Mouse (Mus musculus): ENCODE measurements around the gene Ier5l. TPM values are rescaled to one million over a fixed set of nuclear protein-coding genes. Genes with fewer than 3 reads are reported as not detected.

Ier5l gene
- polyA plus RNA-seq, 2 experiments = 0.10 to 0.86 TPM

DNA sequence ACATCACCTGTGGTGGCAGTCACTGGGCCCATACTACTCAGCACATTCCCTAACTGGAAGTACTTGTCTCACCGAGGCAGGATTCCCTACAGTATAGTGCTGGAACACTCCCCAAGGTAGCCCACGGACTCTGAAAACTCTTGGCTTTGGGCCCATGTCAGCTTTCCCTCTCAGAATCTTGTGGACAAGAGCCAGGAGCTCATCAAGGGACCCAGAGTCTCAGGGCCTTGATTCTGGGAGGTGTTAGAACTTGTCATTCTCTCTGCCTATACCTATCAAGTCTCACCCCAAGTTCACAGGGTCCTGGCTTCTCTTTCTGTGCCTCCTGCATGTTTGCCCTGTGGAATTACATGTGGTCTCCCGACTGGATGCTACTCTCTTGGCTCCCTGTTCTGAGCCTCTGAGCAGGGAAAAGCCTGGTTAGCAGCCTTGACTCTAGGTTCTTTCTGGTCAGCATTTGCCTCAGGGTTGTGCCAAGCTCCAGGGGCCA is 33.8 kb downstream of the Ier5l start:
- Histone ChIP-seq H3K36me3 (replicated peaks; ENCODE audit: control insufficient read depth, insufficient read depth, low read depth) (peaks cover 56% of the 10 kb centered on the region), H3K4me1 (replicated peaks; ENCODE audit: control insufficient read depth in 2 of 2, insufficient read depth in 2 of 2, low read length in 1 of 2) (peaks cover 6 to 27% of the 10 kb centered on the region in 2 experiments), H3K9me3 (ENCODE audit: control insufficient read depth, low read length) (no peaks in the 10 kb centered on the region), H3K27me3 (ENCODE audit: control insufficient read depth, insufficient read depth, low read length) (no peaks in the 10 kb centered on the region), H3K4me3 (ENCODE audit: insufficient read depth in 1 of 2, low read depth in 2 of 2, low read length in 2 of 2) (no peak overlapping the region), H3K27ac (no peak overlapping the region; the same call in 1 of the 2 replicates), H3K4me2 (ENCODE audit: low read depth) (no peak overlapping the region), H3K9ac (replicated peaks) (no peak overlapping the region)
- DNase-seq (ENCODE audit: low read depth in 3 of 3, low spot score in 3 of 3) (no peak), ATAC-seq (ENCODE audit: insufficient read depth) (no peak; the same call in 1 of the 2 replicates)
- 73% methylated on average over 3 of the region's 3 CpGs for WGBS (ENCODE audit: insufficient replicate concordance)
- no peak for TF ChIP-seq EP300 (IDR thresholded peaks at IDR 0.05; ENCODE audit: low read depth)

DNA sequence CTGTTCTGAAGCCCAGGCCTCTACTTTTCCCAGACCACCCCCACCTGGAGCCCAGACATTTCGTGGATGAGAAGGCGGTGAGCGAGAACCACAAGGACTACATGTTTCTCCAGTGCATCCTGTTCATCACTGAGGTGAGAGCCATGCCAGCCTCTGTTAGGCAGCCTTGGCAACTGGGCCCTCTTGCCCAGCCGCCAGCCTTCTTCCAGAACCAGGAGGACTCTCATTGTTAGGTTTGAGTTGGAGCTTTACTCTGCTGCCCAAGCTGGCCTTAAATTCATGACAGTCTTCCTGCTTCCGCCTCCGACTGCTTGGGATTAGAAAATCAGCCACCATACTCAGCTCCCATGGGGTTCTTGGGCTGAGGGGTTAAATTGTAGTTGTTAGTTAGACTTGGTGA is 34.4 kb downstream of the Ier5l start:
- DNase-seq (ENCODE audit: low read depth in 3 of 3, low spot score in 3 of 3) (no peak), ATAC-seq (ENCODE audit: insufficient read depth) (no peak)
- Histone ChIP-seq H3K27ac (no peak overlapping the region), H3K36me3 (replicated peaks; ENCODE audit: control insufficient read depth, insufficient read depth, low read depth) (peaks cover 59% of the 10 kb centered on the region), H3K9ac (replicated peaks) (no peak overlapping the region), H3K4me3 (ENCODE audit: insufficient read depth in 1 of 2, low read depth in 2 of 2, low read length in 2 of 2) (no peak overlapping the region), H3K4me2 (ENCODE audit: low read depth) (no peak overlapping the region), H3K4me1 (replicated peaks; ENCODE audit: control insufficient read depth in 2 of 2, insufficient read depth in 2 of 2, low read length in 1 of 2) (peaks cover 11 to 28% of the 10 kb centered on the region in 2 experiments), H3K9me3 (ENCODE audit: control insufficient read depth, low read length) (no peaks in the 10 kb centered on the region), H3K27me3 (ENCODE audit: control insufficient read depth, insufficient read depth, low read length) (no peaks in the 10 kb centered on the region)
- 90% methylated on average over 6 of the region's 6 CpGs for WGBS (ENCODE audit: insufficient replicate concordance)
- TF ChIP-seq CTCF (IDR thresholded peaks at IDR 0.05; ENCODE audit: low read depth) = no peak
- no peak for TF ChIP-seq EP300 (IDR thresholded peaks at IDR 0.05; ENCODE audit: low read depth)

DNA sequence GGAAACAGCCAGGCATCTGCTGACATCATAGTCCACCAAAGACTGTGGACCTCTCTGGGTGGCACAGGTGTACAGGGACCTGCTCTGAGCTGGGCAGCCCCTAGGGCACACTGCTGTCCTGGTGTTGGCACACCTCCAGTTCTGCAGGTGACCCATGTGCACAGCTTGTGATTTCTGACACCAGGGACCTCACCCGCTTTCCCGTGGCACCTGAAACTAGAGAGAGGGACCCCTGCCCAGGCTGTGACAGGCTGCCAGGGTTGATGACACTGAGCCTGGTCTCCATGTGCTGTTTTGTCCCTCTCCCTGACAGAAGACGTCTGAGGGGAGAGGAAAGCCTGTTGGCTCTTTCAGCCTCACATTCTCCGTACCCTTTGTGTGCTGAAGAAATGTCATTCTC is 36.2 kb downstream of the Ier5l start:
- no peak overlapping the region for H3K9ac ChIP-seq (replicated peaks)
- no peak for ATAC-seq (ENCODE audit: insufficient read depth)
- H3K36me3 ChIP-seq (replicated peaks; ENCODE audit: control insufficient read depth, insufficient read depth, low read depth) = peaks cover 68% of the 10 kb centered on the region
- TF ChIP-seq CTCF (IDR thresholded peaks at IDR 0.05; ENCODE audit: low read depth) = no peak
- no peak for TF ChIP-seq EP300 (IDR thresholded peaks at IDR 0.05; ENCODE audit: low read depth)
- no peak overlapping the region for H3K4me3 ChIP-seq (ENCODE audit: insufficient read depth in 1 of 2, low read depth in 2 of 2, low read length in 2 of 2)
- H3K4me2 ChIP-seq (ENCODE audit: low read depth) = no peak overlapping the region
- H3K4me1 ChIP-seq (replicated peaks; ENCODE audit: control insufficient read depth in 2 of 2, insufficient read depth in 2 of 2, low read length in 1 of 2) = peaks cover 11 to 27% of the 10 kb centered on the region in 2 experiments
- H3K27me3 ChIP-seq (ENCODE audit: control insufficient read depth, insufficient read depth, low read length) = no peaks in the 10 kb centered on the region
- H3K27ac ChIP-seq = no peak overlapping the region
- no peak for DNase-seq (ENCODE audit: low read depth in 3 of 3, low spot score in 3 of 3)
- no peaks in the 10 kb centered on the region for H3K9me3 ChIP-seq (ENCODE audit: control insufficient read depth, low read length)
- WGBS (ENCODE audit: insufficient replicate concordance) = 78% methylated on average over 4 of the region's 4 CpGs

DNA sequence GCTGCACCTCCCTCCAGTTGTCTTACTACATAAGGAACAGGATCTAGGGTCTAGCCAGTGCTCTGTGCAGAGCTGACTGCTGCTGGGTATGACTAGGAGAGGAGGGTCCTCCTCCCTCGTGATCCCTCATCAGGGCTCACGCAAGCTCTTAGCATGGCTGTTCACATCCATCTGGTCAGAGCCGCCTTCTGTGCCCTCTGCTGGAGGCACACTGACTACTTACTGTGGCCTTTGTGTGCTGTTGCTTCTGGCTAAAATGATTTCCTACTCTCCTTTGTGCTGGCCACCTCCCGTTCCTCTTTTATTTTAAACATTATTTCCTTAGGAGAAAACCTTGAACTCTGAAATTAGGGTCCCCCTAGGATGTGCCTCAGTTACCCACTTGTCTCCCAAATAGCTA is 37.2 kb downstream of the Ier5l start:
- no peak for DNase-seq (ENCODE audit: low read depth in 3 of 3, low spot score in 3 of 3)
- H3K27me3 ChIP-seq (ENCODE audit: control insufficient read depth, insufficient read depth, low read length) = no peaks in the 10 kb centered on the region
- peaks cover 11 to 19% of the 10 kb centered on the region in 2 experiments for H3K4me1 ChIP-seq (replicated peaks; ENCODE audit: control insufficient read depth in 2 of 2, insufficient read depth in 2 of 2, low read length in 1 of 2)
- 77% methylated on average over 4 of the region's 4 CpGs for whole genome bisulfite sequencing (ENCODE audit: insufficient replicate concordance)
- H3K9me3 ChIP-seq (ENCODE audit: control insufficient read depth, low read length) = no peaks in the 10 kb centered on the region
- H3K27ac ChIP-seq = no peak overlapping the region
- no peak for TF ChIP-seq CTCF (IDR thresholded peaks at IDR 0.05; ENCODE audit: low read depth)
- no peak for TF ChIP-seq EP300 (IDR thresholded peaks at IDR 0.05; ENCODE audit: low read depth)
- H3K4me2 ChIP-seq (ENCODE audit: low read depth) = no peak overlapping the region
- H3K9ac ChIP-seq (replicated peaks) = no peak overlapping the region
- no peak overlapping the region for H3K4me3 ChIP-seq (ENCODE audit: insufficient read depth in 1 of 2, low read depth in 2 of 2, low read length in 2 of 2)
- no peak for ATAC-seq (ENCODE audit: insufficient read depth)
- H3K36me3 ChIP-seq (replicated peaks; ENCODE audit: control insufficient read depth, insufficient read depth, low read depth) = peaks cover 72% of the 10 kb centered on the region

DNA sequence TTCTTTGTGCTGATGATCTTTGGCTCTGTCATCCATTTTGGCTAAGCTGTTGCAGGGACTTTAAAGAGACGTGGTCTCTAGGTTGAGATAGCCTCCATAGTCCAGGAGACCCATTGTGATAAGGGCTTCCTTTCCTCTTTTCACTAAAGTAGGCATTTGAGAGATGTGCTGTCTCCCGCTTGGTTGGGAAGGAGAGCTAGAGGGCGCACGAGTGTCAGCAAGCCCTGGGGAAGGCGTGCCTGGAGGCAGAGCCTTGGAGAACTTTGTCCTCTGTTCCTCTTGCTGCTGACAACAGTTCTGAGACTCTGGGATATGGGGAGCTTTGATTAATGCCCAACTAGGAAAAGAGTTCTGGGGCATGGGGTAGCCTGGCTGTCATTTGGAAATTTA is 37.9 kb downstream of the Ier5l start:
- H3K36me3 ChIP-seq (replicated peaks; ENCODE audit: control insufficient read depth, insufficient read depth, low read depth) = peaks cover 75% of the 10 kb centered on the region
- 70% methylated on average over 5 of the region's 5 CpGs for WGBS (ENCODE audit: insufficient replicate concordance)
- ATAC-seq (ENCODE audit: insufficient read depth) (no peak), DNase-seq (ENCODE audit: low read depth in 3 of 3, low spot score in 3 of 3) (no peak)
- no peaks in the 10 kb centered on the region for H3K9me3 ChIP-seq (ENCODE audit: control insufficient read depth, low read length)
- H3K4me1 ChIP-seq (replicated peaks; ENCODE audit: control insufficient read depth in 2 of 2, insufficient read depth in 2 of 2, low read length in 1 of 2) = peaks cover 9 to 16% of the 10 kb centered on the region in 2 experiments
- no peaks in the 10 kb centered on the region for H3K27me3 ChIP-seq (ENCODE audit: control insufficient read depth, insufficient read depth, low read length)
- no peak overlapping the region for H3K27ac ChIP-seq
- H3K9ac ChIP-seq (replicated peaks) = no peak overlapping the region
- H3K4me3 ChIP-seq (ENCODE audit: insufficient read depth in 1 of 2, low read depth in 2 of 2, low read length in 2 of 2) = no peak overlapping the region
- no peak overlapping the region for H3K4me2 ChIP-seq (ENCODE audit: low read depth)
- TF ChIP-seq CTCF (IDR thresholded peaks at IDR 0.05; ENCODE audit: low read depth) (no peak), EP300 (IDR thresholded peaks at IDR 0.05; ENCODE audit: low read depth) (no peak)
